ENCODE assay signal across 25 mouse cellular contexts in the genomic region with DNA sequence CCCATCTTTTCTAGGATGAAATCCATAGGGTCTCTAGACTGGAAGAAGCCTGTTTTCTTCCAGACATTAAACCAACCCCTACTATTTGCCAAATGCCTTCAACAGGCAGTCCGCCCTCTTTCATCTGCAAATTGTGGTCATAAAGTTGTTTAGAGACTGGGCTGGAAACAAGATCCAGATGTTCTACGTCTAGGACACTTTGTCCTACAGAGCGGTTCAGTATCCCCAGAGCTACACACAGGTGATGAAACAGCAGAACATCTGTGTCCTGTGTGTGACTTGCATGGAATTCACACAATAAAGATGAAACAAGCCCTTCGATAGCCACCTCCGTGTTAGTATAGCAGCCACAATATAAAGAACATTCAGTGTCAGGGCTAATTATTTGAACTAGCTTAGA.
DNase-seq lines count a peak whose midpoint lies in the region; TF ChIP-seq lines count a peak whose summit lies in the region.
"Had no signal": no experiment of that assay in that cellular context is flagged by ENCODE, and none has a peak within 500 bp of the region (broad histone marks: within the 10 kb centered on the region; RNA-seq: fewer than 3 reads in every experiment).

No protein-coding gene starts in this region.

- 69% methylated on average over 5 of the region's 5 CpGs for WGBS in heart, embryonic 10.5 days
- WGBS in limb, embryonic 10.5 days: 11% methylated on average over 5 of the region's 5 CpGs
- WGBS in kidney, adult 2 months: 71% methylated on average over 5 of the region's 5 CpGs

- no peaks in the 10 kb centered on the region for H3K27me3 ChIP-seq in heart, embryonic 10.5 days (ENCODE audit: insufficient read depth, poor library complexity, severe bottlenecking)
- H3K27me3 ChIP-seq in limb, embryonic 10.5 days (ENCODE audit: low read depth, poor library complexity, severe bottlenecking): no peaks in the 10 kb centered on the region
- H3K27me3 ChIP-seq in kidney, adult 2 months (replicated peaks; ENCODE audit: control insufficient read depth, insufficient read depth, low read length): no peaks in the 10 kb centered on the region
- H3K27me3 ChIP-seq: embryonic facial prominence, embryonic 12.5 days; heart, embryonic 13.5 days had no signal

- H3K4me1 ChIP-seq in heart, embryonic 10.5 days: peaks cover 33% of the 10 kb centered on the region
- peaks cover 47% of the 10 kb centered on the region for H3K4me1 ChIP-seq in limb, embryonic 10.5 days
- H3K4me1 ChIP-seq in kidney, adult 2 months (ENCODE audit: control insufficient read depth, insufficient read depth, low read length): peaks cover 5% of the 10 kb centered on the region

- H3K27ac ChIP-seq in heart, embryonic 10.5 days: no peak overlapping the region
- H3K27ac ChIP-seq in limb, embryonic 10.5 days: peak overlapping the region; percentile 88
- no peak overlapping the region for H3K27ac ChIP-seq in kidney, adult 2 months (ENCODE audit: insufficient read depth, low read depth, low read length)
- H3K27ac ChIP-seq: embryonic facial prominence, embryonic 12.5 days; heart, adult 2 months; heart, embryonic 13.5 days; hindbrain, embryonic 14.5 days; liver, embryonic 15.5 days; midbrain, embryonic 12.5 days had no signal

- no peaks in the 10 kb centered on the region for H3K36me3 ChIP-seq in heart, embryonic 10.5 days
- H3K36me3 ChIP-seq in limb, embryonic 10.5 days: no peaks in the 10 kb centered on the region
- H3K36me3 ChIP-seq in kidney, adult 2 months (ENCODE audit: control insufficient read depth, insufficient read depth, low read length): no peaks in the 10 kb centered on the region
- H3K36me3 ChIP-seq: embryonic facial prominence, embryonic 12.5 days; heart, embryonic 13.5 days; liver, embryonic 15.5 days; midbrain, embryonic 12.5 days had no signal

- no peaks in the 10 kb centered on the region for H3K9me3 ChIP-seq in heart, embryonic 10.5 days
- H3K9me3 ChIP-seq in limb, embryonic 10.5 days (replicated peaks): no peaks in the 10 kb centered on the region
- H3K9me3 ChIP-seq: embryonic facial prominence, embryonic 12.5 days; heart, embryonic 13.5 days; liver, embryonic 15.5 days; midbrain, embryonic 12.5 days had no signal

- TF ChIP-seq CTCF in kidney, adult 2 months (conservative IDR thresholded peaks at IDR 0.05; ENCODE audit: insufficient read depth, insufficient read length, low read depth, low read length): no peak

- no peak overlapping the region for H3K4me3 ChIP-seq in heart, embryonic 10.5 days
- no peak overlapping the region for H3K4me3 ChIP-seq in limb, embryonic 10.5 days
- H3K4me3 ChIP-seq in kidney, adult 2 months (ENCODE audit: insufficient read depth, low read depth, low read length): no peak overlapping the region
- H3K4me3 ChIP-seq: embryonic facial prominence, embryonic 12.5 days; heart, adult 2 months; heart, embryonic 13.5 days; liver, embryonic 15.5 days; megakaryocyte, embryonic 14.5 days; midbrain, embryonic 12.5 days had no signal

- no peak for TF ChIP-seq POLR2A in kidney, adult 2 months (IDR thresholded peaks at IDR 0.05; ENCODE audit: low read depth, low read length)

- peak; percentile 16 for DNase-seq in heart, embryonic 10.5 days (ENCODE audit: low spot score)
- no peak for DNase-seq in heart, adult 11 months
- peak; percentile 40 for DNase-seq in lung, postnatal 36 days
- DNase-seq in lung, postnatal 10 days: no peak
- no peak for DNase-seq in limb, embryonic 10.5 days (ENCODE audit: low spot score)
- no peak for DNase-seq in kidney, adult 2 months
- DNase-seq in kidney, postnatal 10 days: no peak
- DNase-seq: adrenal gland, postnatal 10 days; cerebellum, adult 11 months; cerebellum, adult 9-10 months; cerebellum, postnatal 36 days; gastrocnemius, postnatal 25 days; heart, adult 2 months; heart, postnatal 10 days; kidney, adult 18-20 months; kidney, postnatal 4 days; liver; thymus, adult 2 months; thymus, postnatal 36 days had no signal

Comparison
In these comparisons a context has a peak if more than half of its experiments do, and no peak if none do; other contexts are left out.
1. DNase-seq: peak in heart, embryonic 10.5 days (single experiment) and lung, postnatal 36 days (single experiment); none in heart, adult 11 months (single experiment), lung, postnatal 10 days (single experiment), limb, embryonic 10.5 days (single experiment), kidney, adult 2 months (single experiment) and kidney, postnatal 10 days (single experiment).